In genomic region chr10:128772895-128773294, GRCm38 (mm10) we compare ENCODE assay signal across 12 mouse cellular contexts. TPM values are rescaled to one million over a fixed set of nuclear protein-coding genes. Genes with fewer than 3 reads are reported as not detected.
DNase-seq lines count a peak whose midpoint lies in the region; ATAC-seq and TF ChIP-seq lines count a peak whose summit lies in the region.
"Had no signal": no experiment of that assay in that cellular context is flagged by ENCODE, and none has a peak within 500 bp of the region (broad histone marks: within the 10 kb centered on the region; RNA-seq: fewer than 3 reads in every experiment).

No protein-coding gene starts in this region.

- TF ChIP-seq CTCF in layer of hippocampus, adult 2 months (conservative IDR thresholded peaks at IDR 0.05) = peak; percentile 72
- peak; percentile 30 to 67; a peak in 3 of 4 replicates for TF ChIP-seq CTCF in CH12.LX (conservative IDR thresholded peaks at IDR 0.05 in 1 of 2, IDR thresholded peaks at IDR 0.05 in 1 of 2; ENCODE audit: low read depth in 2 of 2, low read length in 2 of 2)

- DNase-seq in layer of hippocampus, adult 2 months (ENCODE audit: low spot score in 2 of 2) = no peak
- DNase-seq in layer of hippocampus, postnatal 14 days (ENCODE audit: low spot score in 2 of 2) = no peak
- DNase-seq in CH12.LX (ENCODE audit: extremely low read depth) (peak; percentile 22), R1 (ENCODE audit: low read depth, low spot score) (peak; percentile 34), adipocyte (ENCODE audit: low spot score) (no peak)
- DNase-seq in thymus, postnatal 25 days = no peak
- DNase-seq: heart, adult 18-20 months; left cerebral cortex, postnatal 4 days; lung, postnatal 4 days had no signal

- no peak overlapping the region for H3K9ac ChIP-seq in CH12.LX (ENCODE audit: insufficient read depth, low read depth)
- H3K9ac ChIP-seq: forebrain, embryonic 15.5 days; hindbrain, embryonic 12.5 days had no signal

- dilution Hi-C loops in CH12.LX (cut with MboI; ENCODE audit: extremely low pct_ligation_motif_present, extremely low pct_unique_long_range_greater_than_20kb, low sequenced_read_pairs) = no loop called here

- H3K4me1 ChIP-seq in CH12.LX (ENCODE audit: control insufficient read depth in 1 of 2, insufficient read depth in 2 of 2) = no peaks in the 10 kb centered on the region
- H3K4me1 ChIP-seq: forebrain, embryonic 15.5 days; hindbrain, embryonic 12.5 days had no signal

- ATAC-seq in megakaryocyte, adult 5-6 weeks (ENCODE audit: poor library complexity, severe bottlenecking) = peak; percentile 40; the same call in 1 of the 2 replicates
- ATAC-seq: forebrain, embryonic 15.5 days had no signal

- no peak for TF ChIP-seq POLR2A in CH12.LX (IDR thresholded peaks at IDR 0.05; ENCODE audit: low read depth, low read length)

- TF ChIP-seq EP300 in CH12.LX (IDR thresholded peaks at IDR 0.05; ENCODE audit: low read length) = no peak

- peaks cover 0 to 7% of the 10 kb centered on the region in 2 experiments for H3K36me3 ChIP-seq in CH12.LX (replicated peaks in 1 of 2; ENCODE audit: control insufficient read depth in 1 of 2, insufficient read depth in 1 of 2, low read length in 1 of 2)
- H3K36me3 ChIP-seq: hindbrain, embryonic 12.5 days had no signal

- H3K9me3 ChIP-seq in CH12.LX (replicated peaks; ENCODE audit: low read length) = peaks cover 3% of the 10 kb centered on the region
- H3K9me3 ChIP-seq: forebrain, embryonic 15.5 days; hindbrain, embryonic 12.5 days had no signal

- H3K27me3 ChIP-seq in CH12.LX (replicated peaks) = no peaks in the 10 kb centered on the region
- H3K27me3 ChIP-seq: forebrain, embryonic 15.5 days; hindbrain, embryonic 12.5 days had no signal

- no peak overlapping the region for H3K4me3 ChIP-seq in layer of hippocampus, adult 2 months
- no peak overlapping the region for H3K4me3 ChIP-seq in CH12.LX (replicated peaks in 1 of 3; ENCODE audit: low read depth in 2 of 3, low read length in 2 of 3, poor library complexity in 1 of 3)
- H3K4me3 ChIP-seq: forebrain, embryonic 15.5 days; hindbrain, embryonic 12.5 days had no signal

- H3K27ac ChIP-seq in layer of hippocampus, adult 2 months = no peak overlapping the region
- no peak overlapping the region for H3K27ac ChIP-seq in CH12.LX (ENCODE audit: insufficient read depth, low read depth)
- H3K27ac ChIP-seq: forebrain, embryonic 15.5 days; hindbrain, embryonic 12.5 days had no signal

- peak; percentile 42 for TF ChIP-seq RAD21 in CH12.LX (IDR thresholded peaks at IDR 0.05; ENCODE audit: low read depth, low read length)

- no peak overlapping the region for H3K4me2 ChIP-seq in CH12.LX (ENCODE audit: insufficient read depth, low read depth, poor library complexity, severe bottlenecking)
- H3K4me2 ChIP-seq: forebrain, embryonic 15.5 days; hindbrain, embryonic 12.5 days had no signal

- in situ Hi-C loops in CH12.LX (cut with MboI; ENCODE audit: low pct_ligation_motif_present, low pct_unique_long_range_greater_than_20kb, low sequenced_read_pairs) = loop anchor here (5.0 kb wide), 2 partner anchors 49 to 124 kb away; partner anchors contain the start of gene Ormdl2

- H3K79me2 ChIP-seq in CH12.LX (replicated peaks; ENCODE audit: control insufficient read depth, extremely low read depth, insufficient read depth, poor library complexity, severe bottlenecking) = no peaks in the 10 kb centered on the region

TF ChIP-seq in CH12.LX, 34 proteins besides CTCF, POLR2A, EP300 and RAD21:
- TF ChIP-seq MXI1 (IDR thresholded peaks at IDR 0.05; ENCODE audit: low read depth, low read length) (no peak), UBTF (IDR thresholded peaks at IDR 0.05; ENCODE audit: low read depth, low read length) (no peak), SMC3 (IDR thresholded peaks at IDR 0.05; ENCODE audit: low read depth, low read length) (peak; percentile 71), TBP (conservative IDR thresholded peaks at IDR 0.05; ENCODE audit: low read depth, low read length) (no peak)

RNA-seq across cellular contexts. Expression of gene Mmp19, which starts 17.8 kb away (rescaled TPM):
- under 1 TPM; 0.61 to 0.84 TPM for total RNA-seq in layer of hippocampus, adult 2 months (2021)
- total RNA-seq in layer of hippocampus, postnatal 14 days (2021) = 1 to 10 TPM in 1 of 2 experiments, under 1 TPM in 1; 0.83 to 1.2 TPM
- total RNA-seq in CH12.LX (2012; rRNA removed) = 0.76 and 1.3 TPM in 2 replicates
- total RNA-seq in CH12.LX (2014; rRNA removed) = 0.39 and 0.50 TPM in 2 replicates
- polyA plus RNA-seq in CH12.LX (2012; ENCODE audit: insufficient read length, low read depth) = 0.57 and 0.72 TPM in 2 replicates
- total RNA-seq in megakaryocyte, adult 5-6 weeks (2015) = 4.4 and 4.5 TPM in 2 replicates
- 10.9 and 12.7 TPM in 2 replicates for total RNA-seq in megakaryocyte, adult 5-6 weeks (2017)

RNA-seq across cellular contexts. Expression of gene Pym1, which starts 25.2 kb away (rescaled TPM):
- 10 to 100 TPM; 22.0 to 30.6 TPM for total RNA-seq in layer of hippocampus, adult 2 months (2021)
- total RNA-seq in layer of hippocampus, postnatal 14 days (2021) = 10 to 100 TPM; 30.2 to 31.0 TPM
- total RNA-seq in CH12.LX (2012; rRNA removed) = 52.8 and 63.1 TPM in 2 replicates
- total RNA-seq in CH12.LX (2014; rRNA removed) = 84.9 and 87.8 TPM in 2 replicates
- polyA plus RNA-seq in CH12.LX (2012; ENCODE audit: insufficient read length, low read depth) = 75.6 and 86.6 TPM in 2 replicates
- 22.0 and 25.0 TPM in 2 replicates for total RNA-seq in megakaryocyte, adult 5-6 weeks (2015)
- 37.1 and 43.4 TPM in 2 replicates for total RNA-seq in megakaryocyte, adult 5-6 weeks (2017)

RNA-seq across cellular contexts. Expression of gene Dgka, which starts 28.2 kb away (rescaled TPM):
- total RNA-seq in layer of hippocampus, adult 2 months (2021) = 10 to 100 TPM; 11.4 to 11.5 TPM
- 10 to 100 TPM; 10.4 to 10.5 TPM for total RNA-seq in layer of hippocampus, postnatal 14 days (2021)
- total RNA-seq in CH12.LX (2012; rRNA removed) (5.9 and 6.6 TPM in 2 replicates), CH12.LX (2014; rRNA removed) (3.4 TPM in 2 replicates)
- 9.0 and 9.5 TPM in 2 replicates for polyA plus RNA-seq in CH12.LX (2012; ENCODE audit: insufficient read length, low read depth)
- total RNA-seq in megakaryocyte, adult 5-6 weeks (2015) = 35.0 and 37.6 TPM in 2 replicates
- 31.5 and 32.6 TPM in 2 replicates for total RNA-seq in megakaryocyte, adult 5-6 weeks (2017)

RNA-seq across cellular contexts. Expression of gene Dnajc14, which starts 31.0 kb away (rescaled TPM):
- total RNA-seq in layer of hippocampus, adult 2 months (2021) = 10 to 100 TPM; 65.5 to 73.3 TPM
- 10 to 100 TPM; 63.7 to 67.1 TPM for total RNA-seq in layer of hippocampus, postnatal 14 days (2021)
- total RNA-seq in CH12.LX (2012; rRNA removed) = 33.4 and 33.7 TPM in 2 replicates
- 24.8 and 25.3 TPM in 2 replicates for total RNA-seq in CH12.LX (2014; rRNA removed)
- polyA plus RNA-seq in CH12.LX (2012; ENCODE audit: insufficient read length, low read depth) = 32.6 and 32.8 TPM in 2 replicates
- total RNA-seq in megakaryocyte, adult 5-6 weeks (2015) = 29.1 and 35.9 TPM in 2 replicates
- total RNA-seq in megakaryocyte, adult 5-6 weeks (2017) = 58.3 and 61.3 TPM in 2 replicates

RNA-seq across cellular contexts. Expression of gene Tmem198b, which starts 31.3 kb away (rescaled TPM):
- 10 to 100 TPM in 1 of 2 experiments, 1 to 10 TPM in 1; 9.4 to 10.9 TPM for total RNA-seq in layer of hippocampus, adult 2 months (2021)
- 10 to 100 TPM; 12.6 to 13.1 TPM for total RNA-seq in layer of hippocampus, postnatal 14 days (2021)
- total RNA-seq in CH12.LX (2012; rRNA removed) (1.2 and 2.0 TPM in 2 replicates), CH12.LX (2014; rRNA removed) (2.0 and 2.6 TPM in 2 replicates)
- 4.5 and 4.7 TPM in 2 replicates for polyA plus RNA-seq in CH12.LX (2012; ENCODE audit: insufficient read length, low read depth)
- total RNA-seq in megakaryocyte, adult 5-6 weeks (2015) = 4.5 and 6.5 TPM in 2 replicates
- total RNA-seq in megakaryocyte, adult 5-6 weeks (2017) = 3.9 and 4.0 TPM in 2 replicates

Comparison
In these comparisons a context has a peak if more than half of its experiments do, and no peak if none do; other contexts are left out.
1. DNase-seq: peak in CH12.LX (single experiment) and R1 (single experiment); none in layer of hippocampus, adult 2 months (0 of 2), layer of hippocampus, postnatal 14 days (0 of 2), adipocyte (single experiment) and thymus, postnatal 25 days (single experiment).